Mouse (Mus musculus) cerebellum, adult 2 months (tissue): Measurements from ENCODE around the gene Cplx3. TPM values are rescaled to one million over a fixed set of nuclear protein-coding genes. Genes with fewer than 3 reads are reported as not detected.
A peak's percentile ranks its signal among the peaks of the same experiment; 100 is the strongest.

ENCODE experiments used
- DNase-seq, 2 experiments: peaks; one replicate each; pipeline ENCODE4 v3.0.0; 2021
- H3K27ac ChIP-seq: fragments of 200-500 bp; 2 replicates; pipeline ENCODE4 v1.5.1; 2012; ENCODE audit warnings: low read length, control low read depth, inconsistent platforms; ENCODE audit not compliant: insufficient read depth
- H3K27me3 ChIP-seq: fragments of 200-500 bp; 2 replicates; pipeline ENCODE4 v1.6.1; 2012; ENCODE audit warnings: inconsistent platforms, mild to moderate bottlenecking, low read length, moderate library complexity; ENCODE audit not compliant: control insufficient read depth, insufficient read depth
- H3K4me1 ChIP-seq: fragments of 200-500 bp; 2 replicates; pipeline ENCODE4 v1.6.1; 2011; ENCODE audit warnings: low read length; ENCODE audit not compliant: control insufficient read depth, insufficient read depth
- H3K4me3 ChIP-seq: fragments of 200-500 bp; replicated peaks from 2 replicates; pipeline ENCODE3; 2011; ENCODE audit warnings: mild to moderate bottlenecking, low read depth, low read length, control low read depth; ENCODE audit not compliant: insufficient read depth
- CTCF ChIP-seq: fragments of 200-500 bp; IDR thresholded peaks from 2 replicates; pipeline ENCODE4 v1.5.1; 2011; ENCODE audit warnings: low read depth, mild to moderate bottlenecking, control low read depth, low read length, moderate library complexity, borderline replicate concordance; ENCODE audit not compliant: insufficient read depth
- POLR2A ChIP-seq: fragments of 200-500 bp; IDR thresholded peaks from 2 replicates; pipeline ENCODE4 v1.6.1; 2011; ENCODE audit warnings: low read length, control low read depth, borderline replicate concordance; ENCODE audit not compliant: insufficient read depth
- WGBS: fragments of 180-500 bp; shearing (Covaris S2); methylation state at CpG from one replicate; pipeline ENCODE4 v1.1.7; 2018; 5-methylcytosine and 5-hydroxymethylcytosine counted together
- polyA plus RNA-seq: library from polyadenylated mRNA; depleted of rRNA; stranded (reverse); fragments of >200 nt; gene quantifications from 2 replicates; pipeline ENCODE4 v1.2.3, GENCODE M21; 2012

Gene Cplx3
- polyA plus RNA-seq, 1 experiment = 1.4 TPM

GRCm38 (mm10) chr9:57633481-57634024 is 27.5 kb upstream of the Cplx3 start:
- 39% methylated on average over 4 of the region's 4 CpGs for WGBS
- H3K4me3 ChIP-seq = no peak overlapping the region
- peaks cover 29% of the 10 kb centered on the region for H3K4me1 ChIP-seq
- H3K27me3 ChIP-seq = no peaks in the 10 kb centered on the region
- DNase-seq = no peak
- TF ChIP-seq CTCF (no peak), POLR2A (no peak)
- H3K27ac ChIP-seq = no peak overlapping the region

GRCm38 (mm10) chr9:57629118-57629874 is 23.2 kb upstream of the Cplx3 start:
- DNase-seq = peak; percentile 68 to 83
- no peak overlapping the region for H3K4me3 ChIP-seq
- no peaks in the 10 kb centered on the region for H3K27me3 ChIP-seq
- peak; percentile 96 for TF ChIP-seq CTCF
- TF ChIP-seq POLR2A = no peak
- H3K27ac ChIP-seq = no peak overlapping the region
- WGBS = 68% methylated on average over 14 of the region's 14 CpGs
- H3K4me1 ChIP-seq = peaks cover 32% of the 10 kb centered on the region

- H3K4me1 ChIP-seq = peaks cover 32% of the 10 kb centered on the region
- no peak for TF ChIP-seq CTCF
- TF ChIP-seq POLR2A = no peak
- H3K4me3 ChIP-seq = no peak overlapping the region
- 89% methylated on average over 12 of the region's 12 CpGs for WGBS
- DNase-seq = no peak
- no peak overlapping the region for H3K27ac ChIP-seq
- no peaks in the 10 kb centered on the region for H3K27me3 ChIP-seq
Measured at GRCm38 (mm10) chr9:57628717-57629116, 22.6 kb upstream of the Cplx3 start.

GRCm38 (mm10) chr9:57627892-57628291 is 21.8 kb upstream of the Cplx3 start:
- H3K27me3 ChIP-seq = no peaks in the 10 kb centered on the region
- no peak for TF ChIP-seq CTCF
- TF ChIP-seq POLR2A = no peak
- 91% methylated on average over 11 of the region's 11 CpGs for WGBS
- H3K4me1 ChIP-seq = peaks cover 29% of the 10 kb centered on the region
- H3K27ac ChIP-seq = no peak overlapping the region
- H3K4me3 ChIP-seq = no peak overlapping the region
- no peak for DNase-seq

GRCm38 (mm10) chr9:57627191-57627590 is 21.1 kb upstream of the Cplx3 start:
- TF ChIP-seq CTCF = no peak
- no peak for TF ChIP-seq POLR2A
- WGBS = 78% methylated on average over 17 of the region's 17 CpGs
- peaks cover 29% of the 10 kb centered on the region for H3K4me1 ChIP-seq

GRCm38 (mm10) chr9:57625674-57626500 is 19.8 kb upstream of the Cplx3 start:
- Histone ChIP-seq H3K27ac (peak overlapping the region; percentile 14; the same call in 1 of the 2 replicates), H3K4me1 (peaks cover 29% of the 10 kb centered on the region), H3K4me3 (no peak overlapping the region), H3K27me3 (no peaks in the 10 kb centered on the region)
- WGBS = 20% methylated on average over 15 of the region's 15 CpGs
- TF ChIP-seq CTCF (no peak), POLR2A (no peak)
- DNase-seq = peak; percentile 47 to 77

More at GRCm38 (mm10) chr9:57627191-57627590, 21.1 kb upstream of the Cplx3 start:
- no peak overlapping the region for H3K4me3 ChIP-seq
- no peak overlapping the region for H3K27ac ChIP-seq
- no peaks in the 10 kb centered on the region for H3K27me3 ChIP-seq
- DNase-seq = no peak

- DNase-seq = no peak
- no peak for TF ChIP-seq CTCF
- TF ChIP-seq POLR2A = no peak
- Histone ChIP-seq H3K27ac (no peak overlapping the region), H3K27me3 (no peaks in the 10 kb centered on the region), H3K4me3 (no peak overlapping the region), H3K4me1 (peaks cover 29% of the 10 kb centered on the region)
- WGBS = 89% methylated on average over 7 of the region's 7 CpGs
Measured at GRCm38 (mm10) chr9:57624295-57624694, 18.2 kb upstream of the Cplx3 start.
